Mouse (Mus musculus) testis, adult 2 months (tissue): Measurements from ENCODE around the gene Knl1.

Source experiments
- CTCF ChIP-seq: fragments of 200-500 bp; IDR thresholded peaks from 2 replicates; pipeline ENCODE4 v1.5.1; 2012; ENCODE audit warnings: low read depth, mild to moderate bottlenecking, inconsistent platforms, low read length, moderate library complexity; ENCODE audit not compliant: control insufficient read depth, insufficient read depth, insufficient replicate concordance
- POLR2A ChIP-seq: fragments of 200-500 bp; IDR thresholded peaks from 2 replicates; pipeline ENCODE4 v1.6.1; 2012; ENCODE audit warnings: low read depth, mild to moderate bottlenecking, inconsistent platforms, low read length, moderate library complexity; ENCODE audit not compliant: control insufficient read depth

- no peak for TF ChIP-seq CTCF
- TF ChIP-seq POLR2A, result peak; percentile 56
These were observed 65.7 kb downstream of the Knl1 start, which contains the start of gene Rad51 for GRCm38 (mm10) chr2:119112438-119113112.
